Mouse (Mus musculus) heart, embryonic 14.5 days (tissue): Measurements from ENCODE around the gene Il18. TPM values are rescaled to one million over a fixed set of nuclear protein-coding genes. Genes with fewer than 3 reads are reported as not detected.

ENCODE experiments used
- ATAC-seq: fragments of 200-750 bp; cut with Nextera tagmentation; 2 replicates; pipeline ENCODE4 v1.8.0; 2017; ENCODE audit warnings: low read depth, moderate TSS enrichment; ENCODE audit not compliant: insufficient number of reproducible peaks, insufficient read depth, low FRiP score
- H3K27ac ChIP-seq, 2 experiments: fragments of 200-500 bp in 1 of 2; fragments of 300-500 bp in 1 of 2; sonication (generic) in 1 of 2; replicated peaks in 1 of 2; 2 replicates each; pipeline ENCODE4 v1.5.1; 2012 to 2014; ENCODE audit warnings: low read depth in 2 of 2, low read length in 2 of 2, control low read depth in 1 of 2, mild to moderate bottlenecking in 1 of 2, mixed read lengths in 1 of 2; ENCODE audit not compliant: control insufficient read depth in 1 of 2, insufficient read depth in 1 of 2
- H3K27me3 ChIP-seq: fragments of 300-500 bp; sonication (generic); 2 replicates; pipeline ENCODE4 v1.6.1; 2014; ENCODE audit warnings: mild to moderate bottlenecking, low read length, control low read depth; ENCODE audit not compliant: control insufficient read depth, insufficient read depth
- H3K36me3 ChIP-seq: fragments of 300-500 bp; sonication (generic); 2 replicates; pipeline ENCODE4 v1.6.1; 2014; ENCODE audit warnings: mild to moderate bottlenecking, control low read depth, low read length, mixed read lengths; ENCODE audit not compliant: control insufficient read depth, insufficient read depth
- H3K4me1 ChIP-seq, 2 experiments: fragments of 200-500 bp in 1 of 2; fragments of 300-500 bp in 1 of 2; sonication (generic) in 1 of 2; 2 replicates each; pipeline ENCODE4 v1.6.1; 2012 to 2014; ENCODE audit warnings: low read length in 2 of 2, control low read depth in 1 of 2, mixed read lengths in 1 of 2; ENCODE audit not compliant: control insufficient read depth in 2 of 2, insufficient read depth in 2 of 2
- H3K4me2 ChIP-seq: fragments of 300-500 bp; sonication (generic); 2 replicates; pipeline ENCODE4 v1.6.1; 2014; ENCODE audit warnings: mild to moderate bottlenecking, low read length
- H3K4me3 ChIP-seq, 2 experiments: fragments of 200-500 bp in 1 of 2; fragments of 300-500 bp in 1 of 2; sonication (generic) in 1 of 2; 2 replicates each; pipeline ENCODE4 v1.5.1; 2012 to 2014; ENCODE audit warnings: low read length in 2 of 2, mild to moderate bottlenecking in 2 of 2, control low read depth in 1 of 2, low read depth in 1 of 2, moderate library complexity in 1 of 2; ENCODE audit not compliant: control insufficient read depth in 1 of 2, insufficient read depth in 1 of 2
- H3K9ac ChIP-seq: fragments of 300-500 bp; sonication (generic); 2 replicates; pipeline ENCODE4 v1.6.1; 2014; ENCODE audit warnings: mild to moderate bottlenecking, low read length
- H3K9me3 ChIP-seq: fragments of 300-500 bp; sonication (generic); 2 replicates; pipeline ENCODE4 v1.6.1; 2016; ENCODE audit warnings: low read length, control low read depth; ENCODE audit not compliant: control insufficient read depth
- WGBS: fragments of 180-500 bp; shearing (Covaris S2); extraction: QIAGEN DNeasy Blood & Tissue Kit; methylation state at CpG from one replicate; pipeline ENCODE4 v1.1.7; 2014; 5-methylcytosine and 5-hydroxymethylcytosine counted together
- polyA plus RNA-seq: library from polyadenylated mRNA; unstranded; fragments of >200 nt; fragmentation: Nextera tagmentation; extraction: Ambion mirVana; gene quantifications from 2 replicates; pipeline ENCODE4 v1.2.1, GENCODE M21; 2014

The Il18 gene
- polyA plus RNA-seq, 1 experiment from 2014 or later: 5.5 TPM

DNA sequence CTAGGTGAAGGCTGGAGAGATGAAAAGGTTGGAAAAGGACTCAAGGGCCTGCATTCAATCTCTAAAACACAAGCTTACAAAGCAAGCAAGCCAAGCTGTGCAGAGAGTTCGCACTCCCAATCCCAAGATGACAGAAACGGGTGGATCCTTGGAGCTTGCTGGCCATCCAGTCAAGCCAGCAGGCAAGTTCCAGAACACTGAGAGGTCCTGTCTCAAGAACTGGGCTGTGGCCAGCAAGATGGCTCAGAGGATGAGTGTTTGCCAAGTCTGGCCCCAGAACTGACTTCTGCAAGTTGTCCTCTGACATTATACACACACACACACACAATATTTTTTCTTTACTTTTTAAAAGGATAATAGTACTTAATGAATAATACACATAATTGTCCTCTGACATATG lies 13.3 kb downstream of the Il18 start:
- no peak for ATAC-seq
- no peak overlapping the region for H3K27ac ChIP-seq
- WGBS: 80% methylated on average over 2 of the region's 2 CpGs

DNA sequence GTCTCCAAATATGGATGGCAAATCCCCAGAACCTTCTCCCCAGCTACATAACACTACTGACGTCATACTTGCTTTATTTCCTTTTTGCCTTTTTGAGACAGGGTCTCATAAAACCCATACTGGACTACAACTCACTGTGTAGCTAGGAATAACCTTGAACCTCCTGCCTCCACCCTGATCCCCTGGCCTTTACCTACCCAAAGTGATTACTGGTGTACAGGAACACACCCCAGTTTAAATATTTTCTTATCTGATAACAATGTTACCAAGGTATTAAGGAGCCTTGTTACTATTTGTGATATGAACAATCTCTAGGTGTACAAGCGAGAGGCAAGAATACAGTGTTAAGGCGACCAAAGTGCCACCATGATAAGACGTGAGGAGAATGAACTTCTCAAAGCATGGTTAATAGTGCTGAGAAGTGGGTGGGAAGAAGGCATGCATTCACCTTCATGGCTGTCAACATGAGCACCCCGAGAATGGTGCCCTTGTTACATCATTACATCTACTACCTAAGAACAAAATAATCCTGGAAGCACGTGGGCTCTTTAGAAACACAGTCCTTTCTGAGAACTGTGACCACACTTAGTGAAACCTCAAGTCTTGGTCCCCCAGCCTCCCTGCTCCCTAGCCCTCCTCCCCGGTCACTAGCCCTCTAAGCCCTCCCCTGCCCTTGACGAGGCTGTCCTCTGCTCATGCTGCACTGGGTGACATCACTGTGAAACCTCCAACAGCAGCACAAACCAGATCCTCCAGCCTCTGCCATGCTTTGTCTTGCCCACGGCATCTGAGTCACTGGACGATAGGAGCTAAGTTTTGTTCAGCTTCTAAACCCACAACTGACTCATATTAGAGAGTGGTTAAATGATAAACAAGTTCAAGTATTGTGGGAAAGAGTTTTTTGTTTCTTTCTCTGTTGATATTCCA lies 15.2 kb downstream of the Il18 start:
- Histone ChIP-seq H3K9me3 (no peaks in the 10 kb centered on the region), H3K36me3 (no peaks in the 10 kb centered on the region), H3K9ac (no peak overlapping the region), H3K4me3 (no peak overlapping the region), H3K27me3 (no peaks in the 10 kb centered on the region), H3K27ac (no peak overlapping the region), H3K4me2 (no peak overlapping the region), H3K4me1 (no peaks in the 10 kb centered on the region; a peak in 3 of 4 replicates)
- 55% methylated on average over 10 of the region's 10 CpGs for WGBS
- ATAC-seq: no peak

More for the DNA sequence above, 13.3 kb downstream of the Il18 start:
- Histone ChIP-seq H3K36me3 (no peaks in the 10 kb centered on the region), H3K4me1 (no peaks in the 10 kb centered on the region; a peak in 3 of 4 replicates), H3K4me2 (no peak overlapping the region), H3K9ac (no peak overlapping the region), H3K27me3 (no peaks in the 10 kb centered on the region), H3K4me3 (no peak overlapping the region), H3K9me3 (no peaks in the 10 kb centered on the region)

DNA sequence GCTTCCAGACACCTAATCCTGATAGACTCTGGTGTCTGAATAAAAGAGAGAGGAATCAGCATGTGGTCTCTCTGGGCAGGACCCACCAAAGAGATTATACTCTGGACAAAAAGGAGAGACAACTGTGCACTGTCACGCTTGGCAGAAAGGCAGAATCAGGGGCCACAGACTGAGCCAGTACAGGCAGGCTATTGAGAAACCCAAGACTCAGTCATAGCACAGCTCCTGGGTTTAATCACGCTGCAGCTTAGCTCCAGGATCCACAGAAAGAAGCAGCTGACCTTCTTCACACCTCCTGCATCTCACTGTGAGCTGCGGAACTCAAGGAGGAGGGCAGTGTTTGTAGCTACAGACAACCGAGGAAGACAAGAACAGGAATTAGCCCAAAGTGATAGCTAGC lies 25.7 kb downstream of the Il18 start:
- Histone ChIP-seq H3K9me3 (no peaks in the 10 kb centered on the region), H3K4me2 (no peak overlapping the region), H3K4me3 (no peak overlapping the region), H3K27me3 (no peaks in the 10 kb centered on the region), H3K36me3 (no peaks in the 10 kb centered on the region), H3K27ac (no peak overlapping the region), H3K4me1 (no peaks in the 10 kb centered on the region), H3K9ac (no peak overlapping the region)
- 22% methylated on average over 4 of the region's 4 CpGs for WGBS
- no peak for ATAC-seq

DNA sequence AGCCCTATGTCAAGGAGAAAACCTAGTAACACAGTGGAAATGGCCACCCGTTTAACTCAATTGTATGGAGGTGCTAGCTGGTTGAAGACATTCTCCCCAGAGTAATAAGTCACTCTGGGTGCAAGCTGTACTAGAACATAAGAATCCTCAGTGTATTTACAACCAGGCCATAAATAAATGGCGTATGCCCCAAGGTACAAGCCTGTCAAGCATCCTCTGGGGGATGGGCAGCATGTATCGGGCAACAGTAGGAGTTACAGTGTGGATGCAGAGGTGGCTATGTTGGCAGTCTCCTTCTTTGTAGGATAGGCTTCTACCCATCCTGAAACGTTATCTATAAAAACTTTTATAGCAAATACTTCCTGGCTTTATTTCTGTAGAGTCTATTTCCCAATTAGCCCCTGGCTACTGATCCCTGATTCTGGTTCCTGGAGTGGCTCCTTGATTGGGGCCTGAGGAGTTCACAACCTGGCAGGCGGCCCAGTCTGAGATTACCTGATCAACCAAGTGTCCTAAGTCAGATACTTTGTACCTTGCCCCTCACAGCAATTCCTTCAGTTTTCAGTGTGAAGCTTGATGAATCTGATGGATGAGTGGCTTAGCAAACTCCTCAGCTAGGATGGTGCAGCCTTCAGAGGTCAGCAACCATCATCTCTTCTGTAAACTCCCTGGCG lies 30.7 kb downstream of the Il18 start:
- no peak for ATAC-seq
- WGBS: 70% methylated on average over 6 of the region's 6 CpGs
- H3K4me1 ChIP-seq: no peaks in the 10 kb centered on the region

DNA sequence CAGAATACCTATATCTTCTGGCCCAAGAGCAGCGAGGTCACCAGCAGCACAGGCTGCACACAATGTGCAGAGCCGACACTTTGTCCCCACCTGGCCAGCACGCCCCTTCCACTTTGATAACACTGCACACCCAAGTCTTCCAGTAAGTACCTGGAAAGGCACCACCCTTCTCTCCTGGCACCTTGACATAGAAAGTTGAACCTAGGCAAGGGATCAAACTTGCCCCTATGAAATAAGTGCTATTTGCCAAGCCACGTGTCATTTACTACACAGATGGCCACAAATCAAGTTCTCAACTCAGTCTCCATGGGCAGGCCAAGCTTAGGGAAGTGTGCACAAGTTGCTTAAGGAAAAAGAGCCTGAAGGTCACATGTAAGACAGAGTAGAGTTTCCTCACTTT lies 32.3 kb downstream of the Il18 start:
- H3K4me3 ChIP-seq: no peak overlapping the region

More for the DNA sequence above, 30.7 kb downstream of the Il18 start:
- H3K27ac ChIP-seq: no peak overlapping the region
- no peaks in the 10 kb centered on the region for H3K27me3 ChIP-seq
- H3K4me3 ChIP-seq: no peak overlapping the region
- H3K9me3 ChIP-seq: no peaks in the 10 kb centered on the region
- H3K4me2 ChIP-seq: no peak overlapping the region
- H3K9ac ChIP-seq: no peak overlapping the region
- no peaks in the 10 kb centered on the region for H3K36me3 ChIP-seq

DNA sequence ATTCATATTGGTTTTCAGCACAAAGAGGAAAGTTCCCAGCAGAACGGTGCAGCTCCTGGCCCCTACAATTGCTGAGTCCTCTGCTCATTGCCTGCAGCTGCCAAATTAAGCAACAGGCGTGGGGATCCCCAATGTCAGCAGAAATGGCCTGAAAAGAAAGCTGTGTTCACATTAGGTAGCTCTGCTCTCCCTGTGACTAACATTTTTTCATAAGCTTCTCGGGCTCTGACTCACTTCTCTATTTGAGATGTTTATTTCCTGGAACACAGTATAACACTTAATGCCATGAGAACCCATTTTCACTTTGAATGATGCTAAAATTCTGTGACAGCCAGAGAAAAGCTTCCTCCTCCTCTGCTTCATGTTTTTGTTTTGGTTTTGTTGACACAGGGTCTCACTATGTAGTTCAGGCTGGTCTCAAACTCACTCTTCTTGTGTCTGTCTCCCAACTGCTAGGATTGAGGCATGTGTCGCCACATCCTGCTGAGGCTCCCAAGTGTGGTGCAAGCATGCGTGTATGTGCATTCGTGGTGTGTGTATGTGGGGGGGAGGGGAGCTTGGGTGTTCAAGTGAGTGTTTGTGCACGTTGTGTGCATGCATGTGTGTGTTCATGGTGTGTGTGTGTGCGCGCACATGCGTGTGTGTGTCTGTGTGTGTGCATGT lies 36.4 kb downstream of the Il18 start:
- Histone ChIP-seq H3K4me3 (no peak overlapping the region), H3K27me3 (no peaks in the 10 kb centered on the region), H3K27ac (no peak overlapping the region), H3K36me3 (peaks cover 16% of the 10 kb centered on the region), H3K4me1 (no peaks in the 10 kb centered on the region), H3K4me2 (no peak overlapping the region), H3K9ac (no peak overlapping the region), H3K9me3 (no peaks in the 10 kb centered on the region)
- 71% methylated on average over 10 of the region's 10 CpGs for WGBS
- no peak for ATAC-seq

More for the DNA sequence above, 32.3 kb downstream of the Il18 start:
- Histone ChIP-seq H3K9ac (no peak overlapping the region), H3K27me3 (no peaks in the 10 kb centered on the region), H3K27ac (no peak overlapping the region), H3K9me3 (no peaks in the 10 kb centered on the region), H3K36me3 (no peaks in the 10 kb centered on the region), H3K4me1 (no peaks in the 10 kb centered on the region), H3K4me2 (no peak overlapping the region)
- no peak for ATAC-seq
- 72% methylated on average over 4 of the region's 4 CpGs for WGBS

DNA sequence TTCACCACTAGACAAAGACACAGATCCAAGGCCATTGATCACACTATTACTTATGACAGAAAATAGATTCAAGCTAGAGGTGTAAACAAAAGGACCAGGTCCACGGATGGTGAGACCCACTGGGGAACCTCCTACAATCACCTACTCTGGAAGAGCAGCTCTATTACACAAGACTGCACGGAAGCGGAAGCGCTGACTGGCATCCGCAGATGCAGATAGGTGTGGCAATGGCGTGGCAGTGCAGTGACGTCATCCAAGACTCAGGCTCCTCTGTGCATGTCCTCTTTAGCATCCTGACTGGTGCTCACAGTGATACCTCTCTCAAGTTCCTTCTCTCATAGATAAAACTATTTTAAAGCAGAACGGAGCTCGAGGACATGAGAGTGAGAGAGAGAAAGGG lies 38.3 kb downstream of the Il18 start:
- Histone ChIP-seq H3K9ac (no peak overlapping the region), H3K36me3 (peaks cover 36% of the 10 kb centered on the region), H3K27me3 (no peaks in the 10 kb centered on the region), H3K4me3 (no peak overlapping the region), H3K9me3 (no peaks in the 10 kb centered on the region), H3K27ac (no peak overlapping the region), H3K4me2 (no peak overlapping the region), H3K4me1 (no peaks in the 10 kb centered on the region)
- no peak for ATAC-seq
- WGBS: 78% methylated on average over 9 of the region's 9 CpGs
